Mouse (Mus musculus) kidney, adult 2 months (tissue): Measurements from ENCODE around the gene Rxfp1.

Experiments
- CTCF ChIP-seq: fragments of 200-500 bp; conservative IDR thresholded peaks from 2 replicates; pipeline ENCODE4 v1.5.1; 2011; ENCODE audit warnings: low read depth, mild to moderate bottlenecking, control low read depth, low read length, moderate library complexity, mixed read lengths; ENCODE audit not compliant: insufficient read depth, insufficient read length
- POLR2A ChIP-seq: fragments of 200-500 bp; IDR thresholded peaks from one replicate; pipeline ENCODE4 v1.6.1; 2011; ENCODE audit warnings: low read depth, low read length, control low read depth

- TF ChIP-seq CTCF: no peak
- no peak for TF ChIP-seq POLR2A
These were observed 16.8 kb downstream of the Rxfp1 start for GRCm38 (mm10) chr3:79720756-79721484.
